Mouse (Mus musculus) CH12.LX (cell line): ENCODE measurements around the gene Lrig1. TPM values are rescaled to one million over a fixed set of nuclear protein-coding genes. Genes with fewer than 3 reads are reported as not detected.

Source experiments
- DNase-seq: peaks from one replicate; pipeline ENCODE4 v3.0.0-alpha.2; 2013; ENCODE audit errors: extremely low read depth
- H3K27ac ChIP-seq: 2 replicates; pipeline ENCODE4 v1.5.1; 2012; ENCODE audit warnings: low read depth, mild to moderate bottlenecking, control low read depth, moderate library complexity; ENCODE audit not compliant: insufficient read depth
- H3K27me3 ChIP-seq: replicated peaks from 2 replicates; pipeline ENCODE3; 2012; ENCODE audit warnings: inconsistent platforms
- H3K36me3 ChIP-seq, 2 experiments: replicated peaks in 1 of 2; 2 replicates each; pipeline versions ENCODE3 to v1.6.1; 2012; ENCODE audit warnings: inconsistent platforms in 1 of 2, low read length in 1 of 2, mild to moderate bottlenecking in 1 of 2, mixed read lengths in 1 of 2, moderate library complexity in 1 of 2; ENCODE audit not compliant: control insufficient read depth in 1 of 2, insufficient read depth in 1 of 2
- H3K4me1 ChIP-seq, 2 experiments: 2 replicates each; pipeline ENCODE4 v1.6.1; 2012; ENCODE audit warnings: inconsistent platforms in 1 of 2, moderate library complexity in 1 of 2; ENCODE audit not compliant: insufficient read depth in 2 of 2, control insufficient read depth in 1 of 2
- H3K4me2 ChIP-seq: 2 replicates; pipeline ENCODE4 v1.6.1; 2012; ENCODE audit warnings: low read depth, mild to moderate bottlenecking, control low read depth; ENCODE audit not compliant: poor library complexity, insufficient read depth, severe bottlenecking
- H3K4me3 ChIP-seq, 3 experiments: fragments of 150-350 bp in 1 of 3; sonication (generic) in 1 of 3; replicated peaks in 1 of 3; 2 replicates each; pipeline versions ENCODE3 to v1.5.1; 2011 to 2012; ENCODE audit warnings: low read depth in 2 of 3, low read length in 2 of 3, mild to moderate bottlenecking in 2 of 3, moderate library complexity in 2 of 3, control low read depth in 1 of 3, improper control_type of control experiment in 1 of 3, inconsistent platforms in 1 of 3, mixed read lengths in 1 of 3; ENCODE audit not compliant: poor library complexity in 1 of 3
- H3K79me2 ChIP-seq: replicated peaks from 2 replicates; pipeline ENCODE4 v1.6.1; 2012; ENCODE audit warnings: mild to moderate bottlenecking, moderate library complexity; ENCODE audit not compliant: control insufficient read depth, poor library complexity, insufficient read depth, severe bottlenecking; ENCODE audit errors: extremely low read depth
- H3K9ac ChIP-seq: 2 replicates; pipeline ENCODE4 v1.6.1; 2012; ENCODE audit warnings: low read depth, mild to moderate bottlenecking, control low read depth, moderate library complexity; ENCODE audit not compliant: insufficient read depth
- H3K9me3 ChIP-seq: replicated peaks from 2 replicates; pipeline ENCODE3; 2012; ENCODE audit warnings: low read length, inconsistent platforms, mixed read lengths
- CHD1 ChIP-seq: IDR thresholded peaks from 2 replicates; pipeline ENCODE4 v1.6.1; 2012; ENCODE audit warnings: low read depth, low read length, improper control_type of control experiment, inconsistent platforms
- CHD2 ChIP-seq: IDR thresholded peaks from 2 replicates; pipeline ENCODE4 v1.6.1; 2011; ENCODE audit warnings: low read length, improper control_type of control experiment
- E2F4 ChIP-seq: IDR thresholded peaks from 2 replicates; pipeline ENCODE4 v1.6.1; 2011; ENCODE audit warnings: low read depth, low read length, improper control_type of control experiment; ENCODE audit not compliant: insufficient replicate concordance
- ELF1 ChIP-seq: IDR thresholded peaks from 2 replicates; pipeline ENCODE4 v1.6.1; 2014; ENCODE audit warnings: low read depth, mild to moderate bottlenecking, inconsistent platforms, low read length, improper control_type of control experiment
- IRF4 ChIP-seq: IDR thresholded peaks from 2 replicates; pipeline ENCODE4 v1.6.1; 2014; ENCODE audit warnings: low read depth, mild to moderate bottlenecking, inconsistent platforms, low read length, improper control_type of control experiment
- JUN ChIP-seq: IDR thresholded peaks from 2 replicates; pipeline ENCODE4 v1.6.1; 2011; ENCODE audit warnings: low read depth, mild to moderate bottlenecking, low read length, improper control_type of control experiment, moderate library complexity; ENCODE audit not compliant: insufficient read depth
- MAFK ChIP-seq: IDR thresholded peaks from 2 replicates; pipeline ENCODE4 v1.6.1; 2011; ENCODE audit warnings: low read length, improper control_type of control experiment; ENCODE audit not compliant: insufficient replicate concordance
- MAX ChIP-seq: IDR thresholded peaks from 2 replicates; pipeline ENCODE4 v1.6.1; 2011; ENCODE audit warnings: low read length, improper control_type of control experiment
- MEF2A ChIP-seq: IDR thresholded peaks from 2 replicates; pipeline ENCODE4 v1.6.1; 2014; ENCODE audit warnings: low read depth, mild to moderate bottlenecking, inconsistent platforms, low read length, improper control_type of control experiment, borderline replicate concordance
- MXI1 ChIP-seq: IDR thresholded peaks from 2 replicates; pipeline ENCODE4 v1.6.1; 2011; ENCODE audit warnings: mild to moderate bottlenecking, low read depth, low read length, improper control_type of control experiment
- NELFE ChIP-seq: IDR thresholded peaks from 2 replicates; pipeline ENCODE4 v1.6.1; 2011; ENCODE audit warnings: low read depth, low read length, improper control_type of control experiment
- PAX5 ChIP-seq: IDR thresholded peaks from 2 replicates; pipeline ENCODE4 v1.6.1; 2012; ENCODE audit warnings: low read length, inconsistent platforms, mixed read lengths
- RCOR1 ChIP-seq: conservative IDR thresholded peaks from 2 replicates; pipeline ENCODE4 v1.6.1; 2012; ENCODE audit warnings: low read depth, mild to moderate bottlenecking, inconsistent platforms, low read length, improper control_type of control experiment
- TBP ChIP-seq: conservative IDR thresholded peaks from 2 replicates; pipeline ENCODE4 v1.6.1; 2011; ENCODE audit warnings: low read depth, low read length, improper control_type of control experiment
- UBTF ChIP-seq: IDR thresholded peaks from 2 replicates; pipeline ENCODE4 v1.6.1; 2012; ENCODE audit warnings: low read depth, mild to moderate bottlenecking, inconsistent platforms, low read length, improper control_type of control experiment, moderate library complexity
- USF1 ChIP-seq: IDR thresholded peaks from 2 replicates; pipeline ENCODE4 v1.6.1; 2014; ENCODE audit warnings: low read depth, mild to moderate bottlenecking, inconsistent platforms, low read length, improper control_type of control experiment
- ZMIZ1 ChIP-seq: IDR thresholded peaks from 2 replicates; pipeline ENCODE4 v1.6.1; 2012; ENCODE audit warnings: low read depth, mild to moderate bottlenecking, inconsistent platforms, low read length, improper control_type of control experiment
- ZNF384 ChIP-seq: IDR thresholded peaks from 2 replicates; pipeline ENCODE4 v1.6.1; 2012; ENCODE audit warnings: low read depth, low read length, improper control_type of control experiment, inconsistent platforms
- dilution Hi-C: fragments of 300-500 bp; cut with MboI; formaldehyde crosslinking; loops from 2 replicates; pipeline ENCODE4 v1.14.3; 2020; ENCODE audit warnings: low sequenced_read_pairs; ENCODE audit not compliant: extremely low pct_unique_long_range_greater_than_20kb, extremely low pct_ligation_motif_present
- in situ Hi-C: fragments of 300-500 bp; cut with MboI; formaldehyde crosslinking; loops from 3 replicates; pipeline ENCODE4 v1.14.3; 2019; ENCODE audit warnings: low sequenced_read_pairs, low pct_ligation_motif_present, low pct_unique_long_range_greater_than_20kb, mixed read lengths
- polyA plus RNA-seq: library from polyadenylated mRNA; unstranded; fragments of >175 nt; gene quantifications from 2 replicates; pipeline ENCODE4 v1.2.1, GENCODE M21; 2012; ENCODE audit warnings: low read depth; ENCODE audit not compliant: insufficient read length
- total RNA-seq, 2 experiments: library from RNA; depleted of rRNA; stranded (reverse); fragments of 300-350 nt in 1 of 2; fragments of >200 nt in 1 of 2; gene quantifications; 2 replicates each; pipeline ENCODE4 v1.2.3; 2012 to 2014

The Lrig1 gene
- total and polyA plus RNA-seq, 3 experiments, result 0.43 TPM; not detected in 2

- Histone ChIP-seq H3K79me2 (no peaks in the 10 kb centered on the region), H3K27me3 (no peaks in the 10 kb centered on the region), H3K4me2 (no peak overlapping the region), H3K36me3 (no peaks in the 10 kb centered on the region), H3K4me3 (no peak overlapping the region), H3K4me1 (no peaks in the 10 kb centered on the region), H3K27ac (no peak overlapping the region), H3K9me3 (no peaks in the 10 kb centered on the region), H3K9ac (no peak overlapping the region)
- DNase-seq, result no peak
- TF ChIP-seq RCOR1, result no peak
- no peak for TF ChIP-seq JUN
- no peak for TF ChIP-seq IRF4
- TF ChIP-seq NELFE, result no peak
- no peak for TF ChIP-seq MAFK
- TF ChIP-seq ELF1, result no peak
- no peak for TF ChIP-seq PAX5
- no peak for TF ChIP-seq ZNF384
- in situ Hi-C loops, result no loop called here
- dilution Hi-C loops, result no loop called here
These were observed 79.7 kb downstream of the Lrig1 start for GRCm38 (mm10) chr6:94620287-94620686.

DNA sequence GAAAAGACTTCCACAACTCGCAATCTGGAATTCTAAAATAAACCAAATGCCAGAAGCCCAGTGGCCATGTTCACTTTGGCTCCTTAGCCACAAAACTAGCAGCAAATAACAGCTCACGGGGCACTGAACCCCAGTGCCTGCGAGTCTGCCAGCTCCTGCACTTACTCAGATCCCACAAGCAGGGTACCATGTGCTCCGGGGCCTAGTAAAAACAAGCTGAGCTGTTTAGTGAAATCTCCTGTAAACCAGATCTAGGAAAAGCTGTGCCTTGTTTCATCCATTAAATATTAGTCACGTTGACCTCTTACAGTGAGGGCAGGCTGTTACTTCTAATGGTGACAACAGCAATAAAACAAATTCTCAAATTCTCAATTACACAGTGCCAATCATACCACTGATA lies 81.3 kb downstream of the Lrig1 start:
- no peaks in the 10 kb centered on the region for H3K79me2 ChIP-seq
- TF ChIP-seq ZMIZ1 (no peak), MEF2A (no peak), TBP (no peak), USF1 (no peak), MAX (no peak), E2F4 (no peak), UBTF (no peak), CHD2 (no peak), CHD1 (no peak), RCOR1 (no peak), MXI1 (no peak)
- no peak overlapping the region for H3K9ac ChIP-seq
- no peaks in the 10 kb centered on the region for H3K9me3 ChIP-seq
- no peaks in the 10 kb centered on the region for H3K27me3 ChIP-seq
- in situ Hi-C loops (no loop called here), dilution Hi-C loops (no loop called here)
- DNase-seq, result no peak
- no peak overlapping the region for H3K4me3 ChIP-seq
- H3K36me3 ChIP-seq, result no peaks in the 10 kb centered on the region
- no peaks in the 10 kb centered on the region for H3K4me1 ChIP-seq
- H3K27ac ChIP-seq, result no peak overlapping the region
- no peak overlapping the region for H3K4me2 ChIP-seq
